Mouse (Mus musculus): Measurements from ENCODE around the gene Mboat7. TPM values are rescaled to one million over a fixed set of nuclear protein-coding genes. Genes with fewer than 3 reads are reported as not detected.
"Not testable (repeated sequence)": the region's sequence is repeated elsewhere in the genome, so short reads cannot be mapped to it uniquely, and the experiment has no call there.

Mboat7 gene
- polyA plus RNA-seq, 1 experiment from 2014 or later = 118 TPM

GRCm38 (mm10) chr7:3707568-3708413 is 14.5 kb upstream of the Mboat7 start:
- peaks cover 13% of the 10 kb centered on the region for H3K36me3 ChIP-seq (ENCODE audit: control insufficient read depth, insufficient read depth, low read length)
- no peak overlapping the region for H3K27ac ChIP-seq (ENCODE audit: low read length)
- 24% methylated on average over 7 of the region's 7 CpGs for WGBS
- H3K4me1 ChIP-seq (ENCODE audit: control insufficient read depth, insufficient read depth, low read length) = peaks cover 25% of the 10 kb centered on the region
- H3K4me2 ChIP-seq (ENCODE audit: low read length) = no peak overlapping the region
- no peaks in the 10 kb centered on the region for H3K27me3 ChIP-seq (ENCODE audit: control insufficient read depth, insufficient read depth, low read depth, low read length)
- ATAC-seq = no peak
- no peak overlapping the region for H3K4me3 ChIP-seq (ENCODE audit: low read depth, low read length)
- no peaks in the 10 kb centered on the region for H3K9me3 ChIP-seq (replicated peaks; ENCODE audit: control insufficient read depth, low read length, poor library complexity, severe bottlenecking)
- no peak overlapping the region for H3K9ac ChIP-seq (ENCODE audit: low read depth, low read length)

DNA sequence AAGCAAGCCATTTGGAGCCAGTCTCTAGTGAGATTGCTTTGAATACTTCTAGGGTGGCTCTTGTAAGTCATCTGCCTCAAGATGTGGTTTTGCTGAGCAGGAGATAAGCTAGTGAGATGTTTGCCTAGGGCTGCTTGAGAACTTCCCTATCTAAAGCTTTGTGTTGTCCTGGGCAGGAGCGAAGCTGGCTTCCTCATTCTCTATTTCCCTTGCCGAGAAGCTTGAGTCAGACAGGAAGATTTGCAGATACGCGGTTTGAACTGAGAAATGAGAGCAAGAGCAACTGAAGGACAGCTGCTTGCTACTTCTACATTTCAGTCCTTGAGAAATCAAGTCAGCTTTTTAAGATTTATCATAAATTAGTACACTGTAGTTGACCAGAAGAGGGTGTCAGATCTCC is 13.7 kb upstream of the Mboat7 start:
- 71% methylated on average over 4 of the region's 4 CpGs for WGBS
- Histone ChIP-seq H3K9me3 (replicated peaks; ENCODE audit: control insufficient read depth, low read length, poor library complexity, severe bottlenecking) (no peaks in the 10 kb centered on the region), H3K27ac (ENCODE audit: low read length) (no peak overlapping the region), H3K36me3 (ENCODE audit: control insufficient read depth, insufficient read depth, low read length) (peaks cover 13% of the 10 kb centered on the region), H3K4me1 (ENCODE audit: control insufficient read depth, insufficient read depth, low read length) (peaks cover 25% of the 10 kb centered on the region), H3K4me3 (ENCODE audit: low read depth, low read length) (no peak overlapping the region), H3K4me2 (ENCODE audit: low read length) (no peak overlapping the region), H3K9ac (ENCODE audit: low read depth, low read length) (no peak overlapping the region), H3K27me3 (ENCODE audit: control insufficient read depth, insufficient read depth, low read depth, low read length) (no peaks in the 10 kb centered on the region)
- ATAC-seq = no peak

DNA sequence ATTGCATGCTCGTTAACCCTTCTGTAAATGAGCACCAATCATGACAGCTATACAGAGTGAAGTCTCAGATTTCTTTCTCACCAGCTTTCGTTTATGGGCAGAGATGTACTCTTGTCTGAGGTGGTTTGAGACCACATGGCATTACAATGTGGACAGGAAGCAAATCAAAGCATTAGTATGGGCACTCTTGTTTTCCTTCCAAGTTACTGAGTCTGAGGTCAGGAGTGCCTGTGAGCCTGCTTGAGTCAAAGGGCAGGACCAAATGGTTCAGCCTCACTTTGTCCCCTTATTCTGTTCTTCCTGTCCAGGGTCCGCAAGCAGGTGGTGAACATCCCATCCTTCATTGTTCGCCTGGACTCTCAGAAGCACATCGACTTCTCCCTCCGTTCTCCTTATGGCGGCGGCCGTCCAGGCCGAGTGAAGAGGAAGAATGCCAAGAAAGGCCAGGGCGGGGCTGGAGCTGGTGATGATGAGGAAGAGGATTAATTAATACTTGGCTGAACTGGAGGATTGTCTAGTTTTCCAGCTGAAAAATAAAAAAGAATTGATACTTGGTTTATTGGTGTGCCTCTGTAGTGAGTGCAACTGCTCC is 13.1 kb upstream of the Mboat7 start:
- H3K4me2 ChIP-seq (ENCODE audit: low read length) = peak overlapping the region; percentile 89
- no peak overlapping the region for H3K27ac ChIP-seq (ENCODE audit: low read length)
- H3K4me3 ChIP-seq (ENCODE audit: low read depth, low read length) = peak overlapping the region; percentile 83; the same call in 1 of the 2 replicates
- no peaks in the 10 kb centered on the region for H3K9me3 ChIP-seq (replicated peaks; ENCODE audit: control insufficient read depth, low read length, poor library complexity, severe bottlenecking)
- H3K9ac ChIP-seq (ENCODE audit: low read depth, low read length) = peak overlapping the region; percentile 81
- peaks cover 25% of the 10 kb centered on the region for H3K4me1 ChIP-seq (ENCODE audit: control insufficient read depth, insufficient read depth, low read length)
- H3K27me3 ChIP-seq (ENCODE audit: control insufficient read depth, insufficient read depth, low read depth, low read length) = no peaks in the 10 kb centered on the region
- 55% methylated on average over 11 of the region's 11 CpGs for WGBS
- peaks cover 13% of the 10 kb centered on the region for H3K36me3 ChIP-seq (ENCODE audit: control insufficient read depth, insufficient read depth, low read length)
- no peak for ATAC-seq

- Histone ChIP-seq H3K9me3 (replicated peaks; ENCODE audit: control insufficient read depth, low read length, poor library complexity, severe bottlenecking) (no peaks in the 10 kb centered on the region), H3K4me3 (ENCODE audit: low read depth, low read length) (peak overlapping the region; percentile 83), H3K36me3 (ENCODE audit: control insufficient read depth, insufficient read depth, low read length) (peaks cover 15% of the 10 kb centered on the region), H3K9ac (ENCODE audit: low read depth, low read length) (peak overlapping the region; percentile 81), H3K4me2 (ENCODE audit: low read length) (peak overlapping the region; percentile 89), H3K27me3 (ENCODE audit: control insufficient read depth, insufficient read depth, low read depth, low read length) (no peaks in the 10 kb centered on the region), H3K4me1 (ENCODE audit: control insufficient read depth, insufficient read depth, low read length) (peaks cover 25% of the 10 kb centered on the region), H3K27ac (ENCODE audit: low read length) (no peak overlapping the region)
- WGBS = 34% methylated on average over 6 of the region's 6 CpGs
- no peak for ATAC-seq
Measured at GRCm38 (mm10) chr7:3705911-3706310, 12.6 kb upstream of the Mboat7 start.

- H3K9ac ChIP-seq (ENCODE audit: low read depth, low read length) = peak overlapping the region; percentile 81
- H3K27ac ChIP-seq (ENCODE audit: low read length); ATAC-seq; H3K27me3 ChIP-seq (ENCODE audit: control insufficient read depth, insufficient read depth, low read depth, low read length); H3K9me3 ChIP-seq (replicated peaks; ENCODE audit: control insufficient read depth, low read length, poor library complexity, severe bottlenecking): not testable (repeated sequence)
- peak overlapping the region; percentile 89 for H3K4me2 ChIP-seq (ENCODE audit: low read length)
- WGBS = 5% methylated on average over 6 of the region's 7 CpGs
- peaks cover 25% of the 10 kb centered on the region for H3K4me1 ChIP-seq (ENCODE audit: control insufficient read depth, insufficient read depth, low read length)
- peak overlapping the region; percentile 83 for H3K4me3 ChIP-seq (ENCODE audit: low read depth, low read length)
- H3K36me3 ChIP-seq (ENCODE audit: control insufficient read depth, insufficient read depth, low read length) = peaks cover 17% of the 10 kb centered on the region
Measured at GRCm38 (mm10) chr7:3705461-3705860, 12.1 kb upstream of the Mboat7 start.

GRCm38 (mm10) chr7:3704475-3704874 is 11.2 kb upstream of the Mboat7 start:
- Histone ChIP-seq H3K4me2 (ENCODE audit: low read length) (peak overlapping the region; percentile 89), H3K27me3 (ENCODE audit: control insufficient read depth, insufficient read depth, low read depth, low read length) (no peaks in the 10 kb centered on the region), H3K4me1 (ENCODE audit: control insufficient read depth, insufficient read depth, low read length) (peaks cover 25% of the 10 kb centered on the region), H3K9me3 (replicated peaks; ENCODE audit: control insufficient read depth, low read length, poor library complexity, severe bottlenecking) (no peaks in the 10 kb centered on the region), H3K27ac (ENCODE audit: low read length) (peak overlapping the region; percentile 97), H3K36me3 (ENCODE audit: control insufficient read depth, insufficient read depth, low read length) (peaks cover 19% of the 10 kb centered on the region), H3K9ac (ENCODE audit: low read depth, low read length) (peak overlapping the region; percentile 81), H3K4me3 (ENCODE audit: low read depth, low read length) (peak overlapping the region; percentile 83)
- WGBS = under 1% methylated on average over 20 of the region's 20 CpGs
- peak; percentile 71 for ATAC-seq

DNA sequence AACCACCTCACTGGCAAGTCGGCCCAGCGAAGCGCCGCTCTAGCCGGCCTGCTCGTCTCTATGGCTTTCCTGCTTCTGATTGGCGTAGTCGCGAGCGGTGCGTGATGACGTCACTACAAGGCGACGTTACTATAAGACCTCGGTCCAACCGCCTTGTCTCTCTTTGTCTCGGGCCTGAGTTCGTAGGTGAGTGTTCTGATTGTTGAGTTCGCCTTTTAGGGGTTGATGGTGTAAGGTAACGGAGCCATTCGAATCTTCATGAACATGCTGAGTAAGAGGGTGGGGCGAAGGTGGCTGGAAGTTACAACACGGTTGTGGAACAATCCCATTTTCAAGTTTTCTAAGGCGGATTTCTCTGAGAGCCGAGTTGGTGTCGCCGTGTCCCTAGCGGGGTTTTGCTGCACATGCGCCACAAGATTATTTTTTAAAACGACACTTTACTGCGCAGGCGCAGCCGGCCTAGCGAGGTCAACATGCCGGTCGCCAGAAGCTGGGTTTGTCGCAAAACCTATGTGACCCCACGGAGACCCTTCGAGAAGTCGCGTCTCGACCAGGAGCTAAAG is 10.6 kb upstream of the Mboat7 start, which contains the start of gene Rps9:
Gene Rps9 (plus strand): TSS at position 115 of the 563 bp plus-strand sequence.
- H3K4me1 ChIP-seq (ENCODE audit: control insufficient read depth, insufficient read depth, low read length) = peaks cover 25% of the 10 kb centered on the region
- ATAC-seq = peak; percentile 95
- H3K27ac ChIP-seq (ENCODE audit: low read length) = peak within 1 kb of the TSS; percentile 97
- peak within 1 kb of the TSS; percentile 81 for H3K9ac ChIP-seq (ENCODE audit: low read depth, low read length)
- peak within 1 kb of the TSS; percentile 89 for H3K4me2 ChIP-seq (ENCODE audit: low read length)
- WGBS = 2% methylated on average over 42 of the region's 42 CpGs
- H3K4me3 ChIP-seq (ENCODE audit: low read depth, low read length) = peak within 1 kb of the TSS; percentile 83
- no peaks in the 10 kb centered on the region for H3K9me3 ChIP-seq (replicated peaks; ENCODE audit: control insufficient read depth, low read length, poor library complexity, severe bottlenecking)
- H3K27me3 ChIP-seq (ENCODE audit: control insufficient read depth, insufficient read depth, low read depth, low read length) = no peaks in the 10 kb centered on the region
- peaks cover 22% of the 10 kb centered on the region for H3K36me3 ChIP-seq (ENCODE audit: control insufficient read depth, insufficient read depth, low read length)

GRCm38 (mm10) chr7:3703148-3703878 is 10.0 kb upstream of the Mboat7 start:
- Histone ChIP-seq H3K4me1 (ENCODE audit: control insufficient read depth, insufficient read depth, low read length) (peaks cover 25% of the 10 kb centered on the region), H3K27me3 (ENCODE audit: control insufficient read depth, insufficient read depth, low read depth, low read length) (no peaks in the 10 kb centered on the region), H3K27ac (ENCODE audit: low read length) (peak overlapping the region; percentile 97), H3K4me2 (ENCODE audit: low read length) (peak overlapping the region; percentile 67), H3K4me3 (ENCODE audit: low read depth, low read length) (peak overlapping the region; percentile 83), H3K36me3 (ENCODE audit: control insufficient read depth, insufficient read depth, low read length) (peaks cover 26% of the 10 kb centered on the region), H3K9me3 (replicated peaks; ENCODE audit: control insufficient read depth, low read length, poor library complexity, severe bottlenecking) (no peaks in the 10 kb centered on the region), H3K9ac (ENCODE audit: low read depth, low read length) (peak overlapping the region; percentile 81)
- peak; percentile 47 for ATAC-seq
- WGBS = 18% methylated on average over 6 of the region's 6 CpGs

All from midbrain, embryonic 16.5 days (tissue).